Mouse (Mus musculus) adrenal gland, postnatal 25 days (tissue): ENCODE results near the gene Aldh3a2. TPM values are rescaled to one million over a fixed set of nuclear protein-coding genes. Genes with fewer than 3 reads are reported as not detected.
"Not testable (repeated sequence)": the region's sequence is repeated elsewhere in the genome, so short reads cannot be mapped to it uniquely, and the experiment has no call there.

Source experiments
- DNase-seq: peaks from one replicate; pipeline ENCODE4 v3.0.0; 2021; ENCODE audit warnings: mixed read lengths
- total RNA-seq: library from RNA; stranded (reverse); gene quantifications from 2 replicates; pipeline ENCODE4 v1.2.3, GENCODE M21; 2021

The Aldh3a2 gene
- total RNA-seq, 1 experiment from 2014 or later = 69.0 TPM

GRCm38 (mm10) chr11:61212102-61212501, 55.2 kb downstream of the Aldh3a2 start:
- DNase-seq = no peak

GRCm38 (mm10) chr11:61208316-61208715, 58.9 kb downstream of the Aldh3a2 start:
- no peak for DNase-seq

- no peak for DNase-seq
These were observed 59.6 kb downstream of the Aldh3a2 start, which contains the start of gene Aldh3a1 for GRCm38 (mm10) chr11:61207487-61208246. TSS of gene Aldh3a1 (plus strand) at chr11:61207537.

GRCm38 (mm10) chr11:61206136-61206535, 61.1 kb downstream of the Aldh3a2 start:
- no peak for DNase-seq

GRCm38 (mm10) chr11:61205167-61205950, 61.9 kb downstream of the Aldh3a2 start:
- no peak for DNase-seq

- DNase-seq = no peak
These were observed 64.5 kb downstream of the Aldh3a2 start for GRCm38 (mm10) chr11:61202810-61203209.

- DNase-seq = no peak
These were observed 65.1 kb downstream of the Aldh3a2 start for GRCm38 (mm10) chr11:61202186-61202585.

GRCm38 (mm10) chr11:61199620-61200362, 67.5 kb downstream of the Aldh3a2 start:
- no peak for DNase-seq

- DNase-seq = no peak
These were observed 69.3 kb downstream of the Aldh3a2 start for GRCm38 (mm10) chr11:61197935-61198334.

GRCm38 (mm10) chr11:61196616-61197353, 70.5 kb downstream of the Aldh3a2 start:
- no peak for DNase-seq

GRCm38 (mm10) chr11:61193392-61193791, 73.9 kb downstream of the Aldh3a2 start:
- DNase-seq = peak; percentile 84

GRCm38 (mm10) chr11:61192779-61193178, 74.5 kb downstream of the Aldh3a2 start:
- no peak for DNase-seq

- not testable (repeated sequence) for DNase-seq
These were observed 75.1 kb downstream of the Aldh3a2 start for GRCm38 (mm10) chr11:61192123-61192522.

- no peak for DNase-seq
These were observed 76.5 kb downstream of the Aldh3a2 start for GRCm38 (mm10) chr11:61190776-61191175.

GRCm38 (mm10) chr11:61183820-61184219, 83.4 kb downstream of the Aldh3a2 start:
- DNase-seq = no peak

GRCm38 (mm10) chr11:61181624-61182023, 85.6 kb downstream of the Aldh3a2 start:
- DNase-seq = no peak

- DNase-seq = no peak
These were observed 86.9 kb downstream of the Aldh3a2 start for GRCm38 (mm10) chr11:61180361-61180760.

- no peak for DNase-seq
These were observed 90.9 kb downstream of the Aldh3a2 start for GRCm38 (mm10) chr11:61176321-61176720.

GRCm38 (mm10) chr11:61175778-61176177, 91.5 kb downstream of the Aldh3a2 start:
- DNase-seq = no peak

GRCm38 (mm10) chr11:61174821-61175658, 92.2 kb downstream of the Aldh3a2 start, which contains the start of gene Usp22:
TSS of gene Usp22 (minus strand) at chr11:61175055.
- DNase-seq = peak; percentile 99

GRCm38 (mm10) chr11:61174291-61174820, 92.9 kb downstream of the Aldh3a2 start:
- DNase-seq = peak; percentile 60
